Mouse (Mus musculus) right cerebral cortex, postnatal 36 days (tissue): ENCODE results near the gene Cab39l.

ENCODE experiments used
- DNase-seq, 2 experiments: peaks; one replicate each; pipeline ENCODE4 v3.0.0; 2022; ENCODE audit warnings: low spot score in 2 of 2, mixed read lengths in 1 of 2

The Cab39l gene

DNA sequence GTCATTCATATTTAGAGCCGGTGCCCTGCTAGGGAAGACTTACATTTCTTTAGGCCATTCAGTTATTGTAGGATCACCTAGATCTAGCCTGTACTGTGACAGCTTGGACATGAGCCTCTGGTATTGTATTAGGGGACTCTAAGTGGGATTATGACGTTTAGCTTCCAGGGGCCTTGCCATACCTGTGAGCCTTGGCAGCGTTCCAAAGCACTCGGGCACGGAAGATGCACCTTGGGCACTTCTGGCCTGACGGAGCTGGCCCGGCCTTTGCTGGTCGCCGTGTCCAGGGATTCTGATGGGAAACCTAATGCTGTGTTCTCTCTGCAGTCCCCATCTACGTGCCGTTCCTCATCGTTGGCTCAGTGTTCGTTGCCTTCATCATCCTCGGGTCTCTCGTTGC is 188.5 kb downstream of the Cab39l start:
- no peak for DNase-seq

DNA sequence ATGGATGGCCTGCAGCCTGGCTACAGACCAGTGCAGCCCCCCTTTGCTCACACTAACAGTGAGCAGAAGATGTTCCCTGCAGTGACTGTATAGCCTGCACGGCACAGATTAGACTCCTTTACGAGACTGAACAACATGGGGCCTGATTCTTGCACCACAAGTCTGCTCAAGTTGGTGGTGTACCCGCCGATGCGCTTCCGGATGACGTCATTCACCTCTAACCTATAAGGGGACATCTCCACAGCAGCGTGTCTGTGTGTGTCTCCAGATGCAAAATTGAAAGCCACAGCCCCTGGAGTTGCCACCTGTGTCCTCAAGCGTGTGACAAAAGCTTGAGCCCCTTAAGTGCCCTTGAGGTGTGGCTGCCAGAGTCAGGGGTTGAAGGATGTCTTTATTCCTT is 189.3 kb downstream of the Cab39l start:
- no peak for DNase-seq

DNA sequence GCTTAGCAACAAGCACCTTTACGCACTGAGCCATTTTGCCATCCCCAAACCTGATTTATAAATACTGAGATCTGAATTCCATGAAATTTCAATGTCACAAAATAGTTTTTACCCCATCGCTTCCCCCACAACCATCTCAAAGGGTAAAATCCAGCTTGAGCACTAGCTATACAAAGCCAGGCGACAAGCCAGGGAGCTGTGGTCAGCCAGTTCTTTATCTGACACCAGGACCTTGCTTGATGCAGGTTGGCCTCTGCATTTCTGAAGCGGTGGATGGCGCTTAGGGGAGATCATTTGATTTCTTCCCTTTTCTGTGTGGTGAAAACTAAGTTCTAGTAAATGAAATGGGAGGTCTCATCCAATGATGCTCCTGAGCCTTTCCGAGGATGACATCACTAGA is 191.3 kb downstream of the Cab39l start:
- DNase-seq: no peak

DNA sequence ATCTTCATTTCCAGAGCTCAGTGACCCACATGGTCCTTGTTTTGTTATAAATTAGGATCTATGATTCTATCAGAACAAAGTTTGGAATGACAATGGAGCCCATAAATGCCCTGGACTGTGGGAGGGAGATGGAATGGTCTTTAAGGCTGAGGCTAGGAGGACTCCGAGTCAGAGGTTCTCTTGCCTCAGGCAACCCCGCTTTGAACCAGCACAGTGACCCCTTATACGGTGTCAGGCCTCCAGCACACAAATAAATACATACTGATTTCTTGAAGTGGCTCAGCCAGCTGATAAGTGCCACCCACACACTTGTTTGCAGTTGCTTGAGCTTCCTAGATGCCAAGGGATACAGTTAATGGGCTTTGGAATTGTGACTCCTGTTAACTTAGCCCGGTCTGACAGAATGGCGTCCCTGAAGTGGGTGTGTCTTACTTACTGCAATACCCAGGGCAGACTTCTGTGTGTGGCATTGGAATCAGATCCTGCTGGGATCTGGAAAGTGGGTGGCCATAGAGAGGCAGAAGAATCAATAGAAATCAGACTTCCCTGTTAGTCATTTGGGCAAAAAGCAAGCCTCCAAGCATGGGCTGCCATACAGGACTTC is 192.6 kb downstream of the Cab39l start:
- DNase-seq: no peak

DNA sequence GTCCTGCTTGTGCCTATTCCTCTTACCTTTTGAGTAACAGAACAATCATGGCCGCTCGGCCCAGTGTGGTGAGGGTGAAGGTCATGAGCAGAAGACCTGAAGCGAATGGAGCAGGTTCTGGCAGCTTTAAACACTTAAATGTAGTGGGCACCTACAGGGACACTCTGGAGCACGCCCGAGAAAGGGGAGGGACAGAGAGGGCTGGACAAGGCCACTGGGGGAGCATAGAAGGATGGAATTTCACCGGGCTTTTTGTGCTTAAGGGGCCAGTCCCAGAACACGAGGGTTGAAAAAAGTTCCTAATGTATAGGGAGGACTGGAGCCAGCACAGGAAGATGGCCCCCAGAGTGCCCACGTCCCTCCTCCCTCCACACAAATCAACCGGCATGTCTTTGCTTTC is 193.2 kb downstream of the Cab39l start:
- DNase-seq: no peak
